11 mouse cellular contexts compared by ENCODE assay signal in the genomic region with DNA sequence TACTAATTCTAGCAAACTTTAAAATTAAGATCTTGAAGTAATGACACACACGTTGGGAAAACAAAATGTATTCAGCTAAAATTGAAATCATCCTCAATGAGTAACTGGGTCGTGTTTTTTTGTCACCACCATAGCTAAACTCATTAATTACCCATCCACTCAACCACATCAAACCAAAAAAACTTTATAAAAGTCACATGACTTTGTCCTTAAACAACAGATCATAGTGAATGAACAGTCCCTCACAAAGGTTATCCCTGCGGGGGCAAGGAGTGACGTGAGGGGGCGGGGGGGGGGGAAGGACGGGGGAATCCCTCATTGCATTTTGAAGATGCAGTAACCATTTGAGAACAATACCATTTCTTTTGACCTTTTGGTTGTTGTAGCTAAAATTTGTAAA. TPM values are rescaled to one million over a fixed set of nuclear protein-coding genes. Genes with fewer than 3 reads are reported as not detected.
DNase-seq lines count a peak whose midpoint lies in the region; ATAC-seq lines count a peak whose summit lies in the region.
"Had no signal": no experiment of that assay in that cellular context is flagged by ENCODE, and none has a peak within 500 bp of the region (broad histone marks: within the 10 kb centered on the region; RNA-seq: fewer than 3 reads in every experiment).

No protein-coding gene starts in this region.

- no peak overlapping the region for H3K9ac ChIP-seq in heart, embryonic 15.5 days
- H3K9ac ChIP-seq in liver, embryonic 12.5 days: no peak overlapping the region

- H3K36me3 ChIP-seq in heart, embryonic 15.5 days: no peaks in the 10 kb centered on the region
- no peaks in the 10 kb centered on the region for H3K36me3 ChIP-seq in liver, embryonic 12.5 days
- H3K36me3 ChIP-seq: heart, embryonic 12.5 days; limb, embryonic 13.5 days had no signal

- no peaks in the 10 kb centered on the region for H3K27me3 ChIP-seq in heart, embryonic 15.5 days
- no peaks in the 10 kb centered on the region for H3K27me3 ChIP-seq in liver, embryonic 12.5 days (replicated peaks)
- H3K27me3 ChIP-seq: heart, embryonic 12.5 days; limb, embryonic 13.5 days had no signal

- WGBS in heart, embryonic 15.5 days: 43% methylated on average over 5 of the region's 6 CpGs
- WGBS in liver, embryonic 12.5 days (ENCODE audit: insufficient replicate concordance): 40% methylated on average over 6 of the region's 6 CpGs

- H3K4me2 ChIP-seq in heart, embryonic 15.5 days: peak overlapping the region; percentile 27
- peak overlapping the region; percentile 25 for H3K4me2 ChIP-seq in liver, embryonic 12.5 days
- H3K4me2 ChIP-seq: heart, embryonic 12.5 days; limb, embryonic 13.5 days had no signal

- DNase-seq in heart, postnatal 10 days: no peak
- DNase-seq in retina, postnatal 1 day: peak; percentile 0
- DNase-seq in retina, embryonic 14.5 days (ENCODE audit: low spot score): no peak
- no peak for DNase-seq in thymus, postnatal 14 days
- no peak for DNase-seq in urinary bladder, postnatal 14 days (ENCODE audit: low spot score)

- ATAC-seq in heart, embryonic 15.5 days (replicated peaks; ENCODE audit: insufficient number of reproducible peaks, insufficient read depth, low FRiP score, low read depth): no peak
- no peak for ATAC-seq in liver, embryonic 12.5 days
- no peak for ATAC-seq in megakaryocyte-erythroid progenitor cell, adult 5-6 weeks (replicated peaks; ENCODE audit: low FRiP score, low TSS enrichment, poor library complexity, severe bottlenecking)

- H3K4me1 ChIP-seq in heart, embryonic 15.5 days (replicated peaks): no peaks in the 10 kb centered on the region
- no peaks in the 10 kb centered on the region for H3K4me1 ChIP-seq in liver, embryonic 12.5 days
- H3K4me1 ChIP-seq: heart, embryonic 12.5 days; limb, embryonic 13.5 days had no signal

- no peak overlapping the region for H3K4me3 ChIP-seq in heart, embryonic 15.5 days
- peak overlapping the region; percentile 60; the same call in 1 of the 2 replicates for H3K4me3 ChIP-seq in liver, embryonic 12.5 days

- no peaks in the 10 kb centered on the region for H3K9me3 ChIP-seq in heart, embryonic 15.5 days (replicated peaks)
- H3K9me3 ChIP-seq in liver, embryonic 12.5 days (replicated peaks): no peaks in the 10 kb centered on the region
- H3K9me3 ChIP-seq: heart, embryonic 12.5 days; limb, embryonic 13.5 days had no signal

- intact Hi-C loops in heart, postnatal 10 days (cut with DNase I): no loop called here

- no peak overlapping the region for H3K27ac ChIP-seq in heart, embryonic 15.5 days
- H3K27ac ChIP-seq in liver, embryonic 12.5 days: no peak overlapping the region

RNA-seq across cellular contexts. Expression of a gene that starts 0.6 kb away (rescaled TPM):
- 6.3 and 8.0 TPM in 2 replicates for polyA plus RNA-seq in heart, embryonic 15.5 days (2015; fragmentation: Nextera tagmentation; extraction: Ambion mirVana)
- total RNA-seq in heart, postnatal 10 days (2021): 10 to 100 TPM in 1 of 2 experiments, not detected in 1; 24.1 TPM
- polyA plus RNA-seq in liver, embryonic 12.5 days (2016; fragmentation: Nextera tagmentation; extraction: Ambion mirVana): 6.9 and 8.4 TPM in 2 replicates
- 35.6 and 52.6 TPM in 2 replicates for total RNA-seq in megakaryocyte-erythroid progenitor cell, adult 5-6 weeks (2014; fragmentation: Nextera tagmentation)
- 37.6 and 50.1 TPM in 2 replicates for total RNA-seq in megakaryocyte-erythroid progenitor cell, adult 5-6 weeks (2017)
- polyA plus RNA-seq: thymus, postnatal 0 days had no signal

RNA-seq across cellular contexts. Expression of a gene that starts 40.3 kb away (rescaled TPM):
- 15.9 and 16.8 TPM in 2 replicates for polyA plus RNA-seq in heart, embryonic 15.5 days (2015; fragmentation: Nextera tagmentation; extraction: Ambion mirVana)
- 10 to 100 TPM in 1 of 2 experiments, not detected in 1; 58.1 TPM for total RNA-seq in heart, postnatal 10 days (2021)
- 12.2 and 15.4 TPM in 2 replicates for polyA plus RNA-seq in liver, embryonic 12.5 days (2016; fragmentation: Nextera tagmentation; extraction: Ambion mirVana)
- 26.1 and 31.7 TPM in 2 replicates for total RNA-seq in megakaryocyte-erythroid progenitor cell, adult 5-6 weeks (2014; fragmentation: Nextera tagmentation)
- total RNA-seq in megakaryocyte-erythroid progenitor cell, adult 5-6 weeks (2017): 56.9 and 74.6 TPM in 2 replicates
- polyA plus RNA-seq: thymus, postnatal 0 days had no signal
